Mouse (Mus musculus) thymus, postnatal 10 days (tissue): ENCODE results near the gene Tnnc1.

Source experiments
- DNase-seq, 2 experiments: peaks; one replicate each; pipeline ENCODE4 v3.0.0; 2021; ENCODE audit warnings: low spot score in 2 of 2

Gene Tnnc1

GRCm38 (mm10) chr14:31252091-31252490 lies 44.0 kb downstream of the Tnnc1 start:
- DNase-seq, result no peak

GRCm38 (mm10) chr14:31258476-31259050 lies 50.5 kb downstream of the Tnnc1 start:
- no peak for DNase-seq

DNA sequence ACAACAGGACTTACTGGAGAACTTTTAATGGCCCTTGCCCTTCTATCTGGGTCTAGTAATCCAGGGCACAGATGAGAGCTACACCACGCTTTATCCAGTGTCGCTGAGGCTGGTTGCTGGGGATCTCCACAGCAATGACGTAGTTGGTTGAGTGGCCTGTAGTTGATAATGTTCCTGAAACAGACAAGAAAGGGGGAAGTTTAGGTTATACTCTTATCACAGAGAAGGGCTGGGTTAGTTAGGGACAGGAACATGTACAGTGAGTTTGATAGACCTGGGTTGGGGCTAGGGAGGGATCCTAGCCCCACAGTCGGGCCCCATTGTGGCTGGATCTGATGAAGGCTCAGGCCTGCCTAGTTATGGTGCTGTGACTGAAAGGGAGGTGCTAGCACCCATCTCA lies 52.3 kb downstream of the Tnnc1 start:
- DNase-seq, result no peak

GRCm38 (mm10) chr14:31260932-31261331 lies 52.8 kb downstream of the Tnnc1 start:
- no peak for DNase-seq
